Mouse (Mus musculus) liver, embryonic 15.5 days (tissue): Measurements from ENCODE around the gene Yeats4. TPM values are rescaled to one million over a fixed set of nuclear protein-coding genes. Genes with fewer than 3 reads are reported as not detected.

Experiments
- ATAC-seq: fragments of 200-750 bp; cut with Nextera tagmentation; 2 replicates; pipeline ENCODE4 v1.8.0; 2017; ENCODE audit warnings: moderate number of reproducible peaks, mild to moderate bottlenecking, moderate library complexity; ENCODE audit not compliant: insufficient read depth
- H3K27ac ChIP-seq: fragments of 300-500 bp; sonication (generic); replicated peaks from 2 replicates; pipeline ENCODE4 v1.5.1; 2015; ENCODE audit warnings: mild to moderate bottlenecking, inconsistent platforms
- H3K27me3 ChIP-seq: fragments of 300-500 bp; sonication (generic); 2 replicates; pipeline ENCODE4 v1.6.1; 2015; ENCODE audit warnings: mild to moderate bottlenecking, inconsistent platforms
- H3K36me3 ChIP-seq: fragments of 300-500 bp; sonication (generic); replicated peaks from 2 replicates; pipeline ENCODE4 v1.6.1; 2015; ENCODE audit warnings: moderate library complexity, mild to moderate bottlenecking, inconsistent platforms
- H3K4me1 ChIP-seq: fragments of 300-500 bp; sonication (generic); replicated peaks from 2 replicates; pipeline ENCODE4 v1.6.1; 2015; ENCODE audit warnings: inconsistent platforms
- H3K4me2 ChIP-seq: fragments of 300-500 bp; sonication (generic); 2 replicates; pipeline ENCODE4 v1.6.1; 2015; ENCODE audit warnings: moderate library complexity, mild to moderate bottlenecking, inconsistent platforms
- H3K4me3 ChIP-seq: fragments of 300-500 bp; sonication (generic); replicated peaks from 2 replicates; pipeline ENCODE4 v1.5.1; 2015; ENCODE audit warnings: mild to moderate bottlenecking, inconsistent platforms
- H3K9ac ChIP-seq: fragments of 300-500 bp; sonication (generic); 2 replicates; pipeline ENCODE4 v1.6.1; 2015; ENCODE audit warnings: moderate library complexity, mild to moderate bottlenecking, inconsistent platforms
- H3K9me3 ChIP-seq: fragments of 300-500 bp; sonication (generic); replicated peaks from 2 replicates; pipeline ENCODE4 v1.6.1; 2016; ENCODE audit warnings: inconsistent platforms
- WGBS: fragments of 180-500 bp; shearing (Covaris S2); methylation state at CpG from one replicate; pipeline ENCODE4 v1.1.7; 2015; ENCODE audit warnings: mixed read lengths; ENCODE audit not compliant: insufficient replicate concordance; 5-methylcytosine and 5-hydroxymethylcytosine counted together
- polyA plus RNA-seq: library from polyadenylated mRNA; unstranded; fragments of >200 nt; fragmentation: Nextera tagmentation; extraction: Ambion mirVana; gene quantifications from 2 replicates; pipeline ENCODE4 v1.2.1, GENCODE M21; 2015

Yeats4 gene
- 34.3 and 35.7 TPM in 2 replicates for polyA plus RNA-seq

DNA sequence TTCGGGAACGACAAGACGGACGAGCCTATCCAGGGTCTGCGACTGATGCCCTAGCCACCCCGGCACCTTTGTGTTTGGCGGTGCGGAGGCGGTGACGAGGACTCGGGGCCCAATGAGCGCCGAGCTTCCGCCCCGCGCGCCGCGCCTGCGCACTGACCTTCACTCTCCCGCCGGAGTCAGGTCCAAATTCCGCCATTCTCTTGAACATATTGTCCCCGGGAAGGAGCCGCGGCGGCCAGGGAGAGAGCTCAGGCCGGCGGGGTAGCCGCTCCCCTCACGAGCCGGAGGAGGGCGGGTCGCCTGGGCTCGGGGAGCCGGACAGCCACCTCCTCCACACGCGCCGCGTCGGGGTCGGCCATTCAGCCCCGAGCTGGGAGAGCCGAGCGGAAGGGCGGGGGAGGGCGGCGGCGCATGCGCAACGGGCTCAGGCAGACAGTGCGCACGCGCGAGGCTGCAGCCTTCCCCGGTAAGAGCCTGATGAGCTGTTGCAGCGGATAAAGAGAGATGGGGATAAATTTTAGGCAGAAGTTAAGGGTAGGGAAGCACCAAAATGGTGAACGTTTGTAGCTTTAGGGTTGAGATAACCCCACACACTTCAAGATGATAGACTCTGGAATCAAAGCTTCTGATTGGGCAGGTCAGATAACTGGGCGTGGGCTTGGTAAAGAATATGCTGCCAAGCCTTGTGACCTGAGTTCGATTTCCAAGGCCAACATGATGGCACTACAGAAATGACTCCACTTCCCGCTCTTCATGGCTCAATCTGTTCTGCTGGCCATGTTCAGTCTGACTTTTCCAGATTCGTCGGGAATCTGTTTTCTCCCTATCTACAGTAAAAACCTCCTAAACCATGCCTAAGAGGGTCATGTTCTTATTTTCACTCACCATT, at the start of gene Yeats4:
Gene Yeats4 (minus strand): TSS at position 406 of the 889 bp plus-strand sequence.
- peak within 1 kb of the TSS; percentile 97 for H3K9ac ChIP-seq
- ATAC-seq: peak; percentile 97
- peak within 1 kb of the TSS; percentile 93 for H3K4me3 ChIP-seq
- peaks cover 26% of the 10 kb centered on the region for H3K4me1 ChIP-seq
- no peaks in the 10 kb centered on the region for H3K27me3 ChIP-seq
- WGBS: under 1% methylated on average over 63 of the region's 63 CpGs
- H3K4me2 ChIP-seq: peak within 1 kb of the TSS; percentile 83
- peak within 1 kb of the TSS; percentile 97 for H3K27ac ChIP-seq
- H3K9me3 ChIP-seq: no peaks in the 10 kb centered on the region
- H3K36me3 ChIP-seq: peaks cover 35% of the 10 kb centered on the region

GRCm38 (mm10) chr10:117272023-117272422, 47.7 kb upstream of the Yeats4 start:
- ATAC-seq: no peak
- Histone ChIP-seq H3K27ac (no peak overlapping the region), H3K27me3 (no peaks in the 10 kb centered on the region), H3K4me2 (no peak overlapping the region), H3K4me3 (no peak overlapping the region), H3K9ac (no peak overlapping the region), H3K9me3 (no peaks in the 10 kb centered on the region), H3K4me1 (no peaks in the 10 kb centered on the region), H3K36me3 (no peaks in the 10 kb centered on the region)

GRCm38 (mm10) chr10:117259870-117260269, 35.6 kb upstream of the Yeats4 start:
- Histone ChIP-seq H3K4me1 (no peaks in the 10 kb centered on the region), H3K4me3 (no peak overlapping the region), H3K4me2 (no peak overlapping the region), H3K9ac (no peak overlapping the region), H3K36me3 (no peaks in the 10 kb centered on the region), H3K27me3 (no peaks in the 10 kb centered on the region), H3K9me3 (no peaks in the 10 kb centered on the region), H3K27ac (no peak overlapping the region)
- no peak for ATAC-seq

- H3K9ac ChIP-seq: no peak within 1 kb of the TSS
- H3K27me3 ChIP-seq: no peaks in the 10 kb centered on the region
- no peak within 1 kb of the TSS for H3K27ac ChIP-seq
- H3K9me3 ChIP-seq: no peaks in the 10 kb centered on the region
- 59% methylated on average over 12 of the region's 12 CpGs for WGBS
- no peak for ATAC-seq
- H3K36me3 ChIP-seq: no peaks in the 10 kb centered on the region
- no peak within 1 kb of the TSS for H3K4me2 ChIP-seq
- no peak within 1 kb of the TSS for H3K4me3 ChIP-seq
- no peaks in the 10 kb centered on the region for H3K4me1 ChIP-seq
Measured at GRCm38 (mm10) chr10:117238603-117239002, 14.3 kb upstream of the Yeats4 start, which contains the start of gene 9530003J23Rik. Gene 9530003J23Rik (minus strand): TSS chr10:117238703.

GRCm38 (mm10) chr10:117235866-117236265, 11.6 kb upstream of the Yeats4 start:
- H3K4me3 ChIP-seq: no peak overlapping the region
- H3K4me2 ChIP-seq: no peak overlapping the region
- H3K9me3 ChIP-seq: no peaks in the 10 kb centered on the region
- H3K36me3 ChIP-seq: no peaks in the 10 kb centered on the region
- ATAC-seq: no peak
- no peaks in the 10 kb centered on the region for H3K27me3 ChIP-seq
- H3K4me1 ChIP-seq: no peaks in the 10 kb centered on the region
- 59% methylated on average over 11 of the region's 11 CpGs for WGBS
- H3K27ac ChIP-seq: no peak overlapping the region
- no peak overlapping the region for H3K9ac ChIP-seq

DNA sequence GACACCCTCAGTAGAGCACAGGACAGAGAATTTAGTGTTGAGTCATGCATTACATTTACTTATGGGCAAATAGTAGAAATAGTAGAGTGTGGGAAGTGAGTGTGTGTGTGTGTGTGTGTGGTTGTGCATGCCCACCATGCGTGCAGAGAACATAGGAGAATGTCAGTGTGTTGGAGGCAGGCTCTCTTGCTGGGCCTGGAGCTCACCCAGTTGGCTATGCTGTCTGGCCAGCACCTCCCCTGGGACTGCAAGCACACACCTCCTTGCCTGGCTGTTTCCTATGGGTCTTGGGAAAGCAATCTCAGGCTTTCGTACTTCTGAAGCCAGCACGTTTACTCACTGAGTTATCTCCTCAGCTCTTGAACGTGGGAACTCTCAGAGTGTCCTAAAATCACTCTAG, 10.5 kb upstream of the Yeats4 start:
- Histone ChIP-seq H3K4me2 (no peak overlapping the region), H3K4me3 (no peak overlapping the region), H3K9ac (no peak overlapping the region), H3K27me3 (peaks cover 2% of the 10 kb centered on the region; the same call in 1 of the 2 replicates), H3K36me3 (no peaks in the 10 kb centered on the region), H3K27ac (no peak overlapping the region), H3K4me1 (no peaks in the 10 kb centered on the region), H3K9me3 (no peaks in the 10 kb centered on the region)
- 49% methylated on average over 4 of the region's 4 CpGs for WGBS
- no peak for ATAC-seq

- Histone ChIP-seq H3K9ac (no peak overlapping the region), H3K4me3 (no peak overlapping the region), H3K9me3 (no peaks in the 10 kb centered on the region), H3K4me1 (peaks cover 6% of the 10 kb centered on the region), H3K36me3 (no peaks in the 10 kb centered on the region), H3K4me2 (no peak overlapping the region), H3K27ac (no peak overlapping the region), H3K27me3 (peaks cover 4% of the 10 kb centered on the region; the same call in 1 of the 2 replicates)
- 71% methylated on average over 16 of the region's 16 CpGs for WGBS
- no peak for ATAC-seq
Measured at GRCm38 (mm10) chr10:117229826-117230225, 5.5 kb upstream of the Yeats4 start.

DNA sequence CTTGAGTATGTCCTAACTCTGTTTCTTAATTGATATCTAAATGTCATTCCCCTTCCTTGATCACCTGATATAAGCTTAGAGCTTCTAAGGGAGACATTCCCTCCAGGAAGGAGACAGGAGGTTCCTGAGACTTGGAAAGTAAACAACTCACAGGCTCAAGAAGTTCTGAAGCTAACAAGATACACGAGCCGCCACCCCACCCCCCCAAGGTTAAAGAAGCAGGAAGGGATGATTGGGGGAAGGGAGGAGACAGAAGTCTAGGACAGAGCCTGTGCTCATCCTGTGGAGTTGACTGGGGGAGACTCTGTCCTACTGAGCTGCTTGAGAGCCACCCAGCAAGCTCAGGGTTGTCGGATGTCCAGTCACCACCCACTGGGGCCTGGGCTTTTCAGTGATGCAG, 1.7 kb upstream of the Yeats4 start:
- no peak for ATAC-seq
- no peak overlapping the region for H3K4me2 ChIP-seq
- no peaks in the 10 kb centered on the region for H3K9me3 ChIP-seq
- WGBS: 61% methylated on average over 3 of the region's 3 CpGs
- H3K9ac ChIP-seq: no peak overlapping the region
- H3K4me3 ChIP-seq: no peak overlapping the region
- peaks cover 4% of the 10 kb centered on the region; the same call in 1 of the 2 replicates for H3K27me3 ChIP-seq
- peaks cover 19% of the 10 kb centered on the region for H3K36me3 ChIP-seq
- no peak overlapping the region for H3K27ac ChIP-seq
- peaks cover 26% of the 10 kb centered on the region for H3K4me1 ChIP-seq

- peak overlapping the region; percentile 93 for H3K4me3 ChIP-seq
- peak overlapping the region; percentile 97; the same call in 1 of the 2 replicates for H3K9ac ChIP-seq
- ATAC-seq: no peak
Measured at GRCm38 (mm10) chr10:117225094-117225493, 787 bp upstream of the Yeats4 start.

GRCm38 (mm10) chr10:117223758-117224101, 577 bp downstream of the Yeats4 start:
- H3K27me3 ChIP-seq: no peaks in the 10 kb centered on the region
- H3K4me1 ChIP-seq: peaks cover 26% of the 10 kb centered on the region
- 0% methylated on average over 9 of the region's 9 CpGs for WGBS
- peak overlapping the region; percentile 83 for H3K4me2 ChIP-seq
- peak overlapping the region; percentile 93 for H3K4me3 ChIP-seq
- H3K36me3 ChIP-seq: peaks cover 38% of the 10 kb centered on the region
- H3K9ac ChIP-seq: peak overlapping the region; percentile 97
- no peak for ATAC-seq
- peak overlapping the region; percentile 97 for H3K27ac ChIP-seq
- no peaks in the 10 kb centered on the region for H3K9me3 ChIP-seq

More at GRCm38 (mm10) chr10:117225094-117225493, 787 bp upstream of the Yeats4 start:
- peak overlapping the region; percentile 83 for H3K4me2 ChIP-seq
- H3K36me3 ChIP-seq: peaks cover 28% of the 10 kb centered on the region
- H3K9me3 ChIP-seq: no peaks in the 10 kb centered on the region
- WGBS: 44% methylated on average over 8 of the region's 8 CpGs
- H3K4me1 ChIP-seq: peaks cover 26% of the 10 kb centered on the region
- H3K27ac ChIP-seq: peak overlapping the region; percentile 97; the same call in 1 of the 2 replicates
- peaks cover 4% of the 10 kb centered on the region; the same call in 1 of the 2 replicates for H3K27me3 ChIP-seq

DNA sequence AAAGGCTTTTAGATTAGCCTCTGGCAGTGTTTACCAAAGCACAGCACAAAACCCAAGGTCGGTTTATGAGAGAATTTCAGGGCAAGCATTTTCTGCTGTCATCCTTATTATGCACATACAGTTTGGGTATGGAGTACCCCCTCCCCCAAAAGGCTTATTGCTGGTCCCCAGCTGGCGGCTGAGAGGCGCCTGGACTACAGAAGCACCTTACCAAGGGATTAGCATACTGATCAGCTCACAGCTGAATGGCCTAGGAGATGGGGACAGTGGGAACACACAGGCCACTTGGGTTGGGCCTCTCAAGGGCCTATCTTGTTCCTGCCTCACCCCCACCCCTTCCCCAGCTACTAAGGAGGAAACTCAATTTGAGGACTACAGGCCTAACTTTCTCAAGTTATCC, 1.5 kb downstream of the Yeats4 start:
- no peaks in the 10 kb centered on the region for H3K9me3 ChIP-seq
- WGBS: 68% methylated on average over 3 of the region's 3 CpGs
- peak overlapping the region; percentile 13; the same call in 1 of the 2 replicates for H3K9ac ChIP-seq
- no peak for ATAC-seq
- peaks cover 47% of the 10 kb centered on the region for H3K36me3 ChIP-seq
- H3K4me1 ChIP-seq: peaks cover 26% of the 10 kb centered on the region
- no peaks in the 10 kb centered on the region for H3K27me3 ChIP-seq
- peak overlapping the region; percentile 93 for H3K4me3 ChIP-seq
- peak overlapping the region; percentile 83 for H3K4me2 ChIP-seq
- no peak overlapping the region for H3K27ac ChIP-seq
